Mouse (Mus musculus) fat pad, adult 2 months (tissue): ENCODE measurements at regions not wholly inside any gene's neighbourhood (a gene's known extent, or its start where the extent isn't known, plus 50 kb on each side); places are given as distances from the start of the nearest gene placed in this dataset.

Experiments used
- DNase-seq: peaks from one replicate; pipeline ENCODE4 v3.0.0-alpha.2; 2011; ENCODE audit warnings: low read depth, low spot score; ENCODE audit errors: extremely low read depth

GRCm38 (mm10) chr7:90030486-90031250 lies 49.9 kb upstream of the Eed start:
- DNase-seq: no peak

GRCm38 (mm10) chr7:90033086-90033485 lies 52.3 kb upstream of the Eed start:
- no peak for DNase-seq

GRCm38 (mm10) chr7:90033640-90034312 lies 53.0 kb upstream of the Eed start:
- no peak for DNase-seq

GRCm38 (mm10) chr7:90034498-90034897 lies 53.7 kb upstream of the Eed start:
- DNase-seq: no peak

GRCm38 (mm10) chr7:90035396-90035795 lies 54.6 kb upstream of the Eed start:
- DNase-seq: no peak

- no peak for DNase-seq
Observed at GRCm38 (mm10) chr7:90037736-90038135, 57.0 kb upstream of the Eed start.

DNA sequence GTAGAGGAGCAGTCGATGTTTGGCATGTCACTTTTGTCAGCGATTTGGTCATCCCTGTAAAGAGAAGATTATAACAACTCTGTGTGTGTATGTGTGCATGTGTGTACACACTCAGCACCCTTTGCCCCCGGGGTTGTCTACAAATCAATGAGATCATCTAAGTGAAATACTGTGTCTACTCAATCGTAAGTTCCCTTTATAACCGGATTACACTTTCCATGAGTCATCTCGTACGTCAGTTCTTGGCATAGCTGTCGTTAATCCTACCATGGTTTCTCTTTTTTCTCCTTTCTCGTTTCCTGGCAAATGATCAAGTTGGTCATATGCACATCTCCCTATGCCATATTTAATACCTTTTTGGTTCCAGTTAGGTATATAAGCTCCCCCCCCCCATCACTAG lies 58.7 kb upstream of the Eed start:
- peak; percentile 63 for DNase-seq

DNA sequence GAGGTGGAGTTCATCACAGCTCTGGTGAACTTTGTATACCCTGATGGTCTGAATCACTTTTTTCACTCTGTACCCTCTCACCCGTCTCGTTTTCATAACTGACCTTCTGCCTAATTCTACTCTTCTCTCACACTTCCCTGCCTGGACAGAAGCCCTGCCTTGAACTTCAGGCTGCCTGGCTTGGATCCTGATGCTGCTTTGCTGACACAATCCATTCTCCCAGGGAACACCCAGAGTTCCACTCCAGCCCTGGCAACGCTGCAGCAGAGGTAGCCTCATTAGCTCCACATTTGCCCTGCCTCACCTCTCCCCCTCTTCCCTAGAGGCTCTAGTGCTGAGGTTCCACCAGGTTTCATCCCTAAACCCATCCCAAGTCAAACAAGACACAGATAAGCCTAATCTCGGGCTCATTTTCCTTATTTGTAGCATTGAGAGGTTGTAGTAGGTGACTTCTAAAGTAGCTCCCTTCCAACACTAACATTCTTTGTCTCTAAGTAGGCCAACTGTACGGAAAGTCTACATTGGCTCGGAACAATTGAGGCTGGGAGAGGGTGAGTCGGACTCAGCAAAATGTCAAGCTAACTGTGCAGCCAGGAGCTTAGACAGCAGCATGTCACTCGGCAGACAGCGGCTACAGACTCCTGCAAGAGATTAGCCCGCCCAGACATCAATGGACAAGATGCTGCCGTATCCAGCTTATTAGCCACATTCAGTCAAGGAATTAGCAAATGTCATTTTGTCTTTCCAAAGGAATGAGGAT lies 60.0 kb upstream of the Eed start:
- DNase-seq: no peak

GRCm38 (mm10) chr7:90041565-90042024 lies 60.8 kb upstream of the Eed start:
- DNase-seq: no peak

DNA sequence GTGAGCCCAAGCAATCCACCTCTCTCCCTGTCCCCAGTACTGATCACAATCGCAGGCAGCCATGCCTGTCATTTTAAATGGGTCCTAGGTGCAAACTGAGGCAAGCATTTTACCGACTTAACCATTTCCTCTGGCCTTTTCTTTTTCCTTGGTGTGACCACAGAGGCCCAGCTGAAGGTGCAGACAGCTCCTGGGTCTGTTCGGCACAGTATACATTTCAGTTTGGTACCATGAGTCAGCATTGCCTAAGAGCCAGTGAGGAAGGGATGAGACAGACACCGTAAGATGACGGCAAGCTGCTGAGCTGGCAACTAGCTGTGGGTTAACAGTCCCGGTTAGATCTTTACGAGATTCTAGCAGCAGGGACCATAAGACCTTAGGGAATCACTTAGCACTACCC lies 61.6 kb upstream of the Eed start:
- DNase-seq: no peak

- no peak for DNase-seq
Observed at GRCm38 (mm10) chr7:90043526-90043925, 62.7 kb upstream of the Eed start.

DNA sequence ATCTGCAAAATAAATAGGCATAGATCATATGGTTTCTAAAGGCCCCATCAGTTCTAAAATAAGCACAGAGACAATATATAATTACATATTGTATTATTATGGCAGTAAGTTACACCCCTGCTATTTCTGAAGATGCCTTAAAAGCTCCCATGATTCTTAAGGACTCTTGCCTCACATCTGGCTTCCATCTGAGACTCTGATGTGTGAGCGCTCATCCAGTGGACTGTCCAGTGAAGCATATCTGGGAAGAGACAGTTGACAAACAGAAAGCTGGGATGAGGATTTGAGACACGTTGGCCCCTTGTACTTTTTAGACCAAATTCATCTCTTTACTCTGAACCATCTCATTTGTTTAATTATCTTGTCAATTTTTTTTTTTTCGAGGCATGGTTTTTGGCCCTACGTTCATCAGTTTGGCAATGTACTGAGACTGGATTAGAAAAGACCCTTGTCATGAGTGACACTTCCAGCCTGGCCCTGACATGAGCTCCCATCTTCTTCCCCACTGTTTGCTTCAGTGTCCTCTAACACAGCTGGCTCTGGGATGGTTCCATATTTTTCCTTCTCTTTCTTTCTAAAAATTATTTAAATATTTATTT lies 63.4 kb upstream of the Eed start:
- no peak for DNase-seq

DNA sequence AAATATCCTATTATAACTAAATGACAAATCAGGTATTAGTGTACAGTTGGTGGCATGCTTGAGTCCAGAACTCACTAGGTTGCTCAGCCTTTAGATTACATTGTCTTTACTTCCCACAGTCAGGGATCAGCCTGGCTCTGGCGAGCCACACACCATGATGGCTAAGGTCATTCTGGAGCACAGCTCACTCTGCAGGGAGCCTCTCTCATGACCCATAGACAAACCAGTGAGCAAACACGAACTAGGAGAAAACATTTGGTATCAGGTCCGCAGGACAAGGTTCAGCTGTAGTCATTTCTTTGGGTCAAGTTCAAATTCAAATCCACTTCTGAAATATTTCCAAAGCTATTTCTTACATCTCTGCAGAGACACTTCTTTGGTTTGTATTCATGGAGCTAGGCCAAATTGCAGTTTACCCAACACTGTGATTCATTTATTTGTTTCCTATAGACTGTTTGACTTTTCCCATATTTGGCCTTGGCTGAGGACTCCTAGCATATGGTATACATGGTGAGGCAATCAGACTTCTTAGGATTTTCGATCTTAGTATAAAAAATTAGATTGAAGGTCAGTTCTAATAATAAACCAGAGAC lies 64.5 kb upstream of the Eed start:
- no peak for DNase-seq

- DNase-seq: no peak
Observed at GRCm38 (mm10) chr7:90046228-90046627, 65.4 kb upstream of the Eed start.

DNA sequence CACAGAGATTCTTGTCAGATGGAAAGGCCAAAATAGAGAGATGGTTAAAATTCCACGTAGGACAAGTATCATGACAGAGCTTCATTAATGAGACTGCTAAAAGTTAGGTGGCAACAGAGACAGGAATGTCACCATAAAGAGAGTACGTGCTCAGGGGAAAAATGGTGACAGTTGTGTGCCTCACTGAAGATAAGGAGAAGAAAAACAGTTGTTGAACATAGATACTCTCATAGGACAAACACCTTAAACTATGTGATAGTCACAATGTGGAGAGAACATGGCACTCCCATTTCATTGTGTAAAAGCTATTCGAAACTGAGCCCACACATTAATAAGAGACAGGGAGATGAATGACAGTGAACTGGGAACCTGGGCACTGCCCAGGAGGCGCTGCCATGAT lies 66.1 kb upstream of the Eed start:
- no peak for DNase-seq

GRCm38 (mm10) chr7:90048401-90049307 lies 67.9 kb upstream of the Eed start:
- DNase-seq: no peak

DNA sequence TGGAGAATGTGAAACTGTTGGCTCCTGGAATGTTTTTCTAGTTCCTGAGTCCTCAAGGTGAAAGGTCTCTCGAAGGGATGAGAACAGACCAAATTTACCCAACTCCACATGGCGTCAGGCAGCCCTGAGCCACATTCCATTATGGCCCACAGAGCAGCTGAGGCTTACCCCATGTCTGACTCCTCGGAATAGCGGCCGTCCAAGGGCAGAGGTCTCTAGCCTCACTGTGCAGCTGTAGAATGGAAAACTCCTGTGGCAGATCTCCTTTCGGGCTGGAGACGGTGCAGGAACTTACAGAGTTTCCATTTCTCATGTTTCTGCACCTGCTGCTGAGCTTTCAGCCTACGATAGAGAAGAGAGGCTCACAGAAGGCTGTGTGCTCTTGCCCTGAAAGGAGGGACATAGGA lies 69.1 kb upstream of the Eed start:
- DNase-seq: no peak

DNA sequence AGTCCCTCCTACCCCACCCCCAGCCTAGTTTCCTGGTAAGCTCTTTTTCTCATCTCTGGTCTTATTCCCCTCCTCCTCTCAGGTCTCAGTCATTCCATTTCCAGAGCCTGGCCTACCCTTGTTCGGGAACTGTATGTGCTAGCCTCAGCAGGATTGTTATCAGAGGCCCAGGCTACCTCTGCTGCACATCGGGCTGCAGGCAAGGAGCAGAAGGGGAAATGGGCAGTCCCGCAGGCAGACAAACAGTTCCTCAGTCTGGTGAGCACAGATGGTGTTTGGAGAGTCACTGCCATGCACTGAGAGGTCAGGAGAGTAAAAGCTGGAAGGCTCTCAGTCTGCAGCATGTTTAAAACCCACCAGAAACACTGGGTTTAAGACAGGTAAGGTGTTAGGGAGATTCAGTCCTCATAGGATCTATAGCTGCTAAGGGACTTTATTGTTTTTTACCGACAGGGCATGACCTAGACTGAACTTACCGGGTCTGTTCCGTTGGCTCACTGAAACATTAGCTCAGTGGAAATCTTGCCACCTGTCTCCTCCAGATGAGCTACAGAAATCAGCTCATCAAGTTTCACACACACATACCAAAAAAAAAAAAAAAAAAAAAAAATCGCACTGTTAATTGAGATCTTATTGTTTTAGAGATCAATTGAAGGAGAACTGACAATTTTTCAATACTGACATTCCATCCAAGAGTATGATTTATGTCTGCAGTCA lies 74.2 kb upstream of the Eed start:
- no peak for DNase-seq

- no peak for DNase-seq
Observed at GRCm38 (mm10) chr7:90057947-90058346, 72.1 kb upstream of the Picalm start.
